Mouse (Mus musculus): Measurements from ENCODE around the gene Myh10. TPM values are rescaled to one million over a fixed set of nuclear protein-coding genes. Genes with fewer than 3 reads are reported as not detected.

Myh10 gene
- polyA plus RNA-seq, 1 experiment from 2014 or later, result 174 TPM

DNA sequence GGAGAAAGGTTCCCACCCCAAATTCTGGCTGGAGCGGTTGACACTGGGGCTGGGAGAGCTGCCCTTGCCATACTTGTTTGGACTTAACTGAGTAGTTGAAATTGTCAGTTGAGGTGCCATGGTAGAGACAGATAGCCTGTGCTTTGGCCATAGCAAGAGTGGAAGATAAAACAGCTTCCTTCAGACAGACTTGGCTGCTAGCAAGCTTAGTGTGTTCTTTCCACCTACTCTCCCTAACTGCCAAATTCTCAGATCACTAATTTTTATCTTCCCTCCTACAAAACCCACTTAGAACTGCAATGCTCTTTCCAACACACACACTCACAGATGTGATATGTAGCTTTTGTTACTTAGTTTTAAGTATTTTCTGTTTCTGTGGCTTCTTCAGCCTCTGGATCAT, 12.0 kb downstream of the Myh10 start:
- peaks cover 8% of the 10 kb centered on the region for H3K9me3 ChIP-seq
- 98% methylated on average over 1 of the region's 1 CpGs for WGBS
- no peak for ATAC-seq (ENCODE audit: low FRiP score)
- H3K27me3 ChIP-seq, result no peaks in the 10 kb centered on the region
- H3K36me3 ChIP-seq (replicated peaks), result peaks cover 71% of the 10 kb centered on the region
- no peaks in the 10 kb centered on the region for H3K4me1 ChIP-seq
- H3K4me3 ChIP-seq (replicated peaks), result no peak overlapping the region
- no peak overlapping the region for H3K4me2 ChIP-seq
- no peak overlapping the region for H3K9ac ChIP-seq
- no peak overlapping the region for H3K27ac ChIP-seq

DNA sequence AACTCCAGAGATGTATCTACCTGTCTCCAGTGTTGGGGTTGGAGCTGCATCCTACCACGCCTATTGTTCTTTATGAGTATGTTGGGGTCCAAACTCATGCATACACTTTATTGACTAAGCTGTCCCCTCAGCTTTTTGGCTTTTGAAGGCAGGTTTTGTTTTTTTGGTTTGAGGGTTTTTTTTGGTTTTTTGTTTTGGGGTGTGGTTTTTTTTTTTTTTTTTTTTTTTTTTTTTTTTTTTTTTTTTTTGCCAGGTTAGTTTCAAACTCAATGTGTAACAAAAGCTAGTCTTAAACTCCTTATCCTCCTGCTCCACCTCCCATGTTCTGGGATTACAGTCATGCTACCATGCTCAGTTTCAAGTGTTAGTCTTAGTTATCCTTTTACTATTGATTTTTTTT, 12.9 kb downstream of the Myh10 start:
- ATAC-seq (ENCODE audit: low FRiP score), result no peak
- Histone ChIP-seq H3K36me3 (replicated peaks) (peaks cover 62% of the 10 kb centered on the region), H3K4me2 (no peak overlapping the region), H3K27me3 (no peaks in the 10 kb centered on the region), H3K9me3 (peaks cover 8% of the 10 kb centered on the region), H3K4me1 (no peaks in the 10 kb centered on the region), H3K4me3 (replicated peaks) (no peak overlapping the region), H3K27ac (no peak overlapping the region), H3K9ac (no peak overlapping the region)
- WGBS, result 92% methylated on average over 1 of the region's 1 CpGs

DNA sequence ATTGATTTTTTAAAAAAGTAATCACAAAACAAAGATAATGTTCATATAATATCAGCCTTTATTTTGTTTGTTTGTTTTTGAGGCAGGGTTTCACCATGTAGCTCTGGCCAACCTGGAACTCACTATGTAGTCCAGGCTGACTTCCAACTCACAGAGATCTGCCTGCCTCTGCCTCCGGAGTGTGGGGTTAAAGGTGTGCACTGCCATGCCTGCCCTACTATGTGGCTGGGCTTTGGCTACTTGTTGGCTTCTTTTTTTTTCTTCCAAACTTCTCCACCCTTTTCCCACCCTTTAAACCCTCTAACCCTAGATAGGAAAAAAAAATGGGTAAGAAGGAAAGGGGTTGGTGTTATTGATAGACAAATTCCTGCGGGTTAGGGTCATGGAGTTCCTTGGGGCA, 13.5 kb downstream of the Myh10 start:
- Histone ChIP-seq H3K9ac (no peak overlapping the region), H3K4me2 (no peak overlapping the region), H3K27me3 (no peaks in the 10 kb centered on the region), H3K9me3 (peaks cover 8% of the 10 kb centered on the region), H3K4me1 (no peaks in the 10 kb centered on the region), H3K27ac (no peak overlapping the region), H3K4me3 (replicated peaks) (no peak overlapping the region), H3K36me3 (replicated peaks) (peaks cover 56% of the 10 kb centered on the region)
- no peak for ATAC-seq (ENCODE audit: low FRiP score)
- WGBS, result 100% methylated on average over 2 of the region's 2 CpGs

DNA sequence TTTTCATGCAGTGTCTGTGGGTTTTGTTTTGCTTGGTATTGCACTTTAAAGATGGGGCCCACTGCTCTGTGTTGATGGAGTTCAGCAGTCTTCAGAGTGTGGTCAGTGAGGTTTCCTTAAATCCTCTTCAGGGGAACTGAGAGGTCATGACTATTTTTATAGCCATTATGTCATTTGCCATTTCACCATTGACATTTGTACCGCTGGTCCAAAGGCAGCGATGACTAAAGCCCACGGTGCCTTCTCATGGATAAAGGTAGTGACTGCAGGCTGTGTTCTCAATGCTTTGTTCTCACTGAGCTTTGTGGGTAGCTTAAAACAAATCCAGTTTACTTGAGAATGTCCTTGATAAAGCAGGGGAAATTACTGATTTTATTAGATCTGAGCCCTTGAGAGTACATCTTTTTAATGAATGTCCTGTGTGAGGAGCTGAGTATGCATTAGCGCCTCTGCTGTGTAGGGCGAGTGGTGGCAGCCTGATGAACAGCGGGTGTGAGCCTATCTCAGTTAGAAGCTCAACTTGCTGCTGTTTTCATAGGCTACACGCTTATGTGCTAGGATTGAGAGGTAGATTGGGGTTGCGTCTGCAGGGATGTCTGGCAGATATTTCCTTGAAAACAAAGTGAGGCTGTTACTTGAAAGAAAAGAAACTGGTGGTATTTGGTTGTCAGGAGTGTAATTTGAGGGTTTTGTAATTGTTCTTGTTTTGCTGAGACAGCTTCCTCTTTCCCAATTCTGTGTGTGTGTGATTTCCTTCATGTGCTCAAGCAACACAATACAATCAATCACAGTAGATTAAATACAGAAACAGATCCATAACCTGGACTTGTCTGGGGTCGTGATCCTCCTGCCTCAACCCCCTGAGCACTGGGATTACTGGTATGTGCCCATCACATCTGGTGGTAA, 15.4 kb downstream of the Myh10 start:
- no peaks in the 10 kb centered on the region for H3K4me1 ChIP-seq
- H3K36me3 ChIP-seq (replicated peaks), result peaks cover 37% of the 10 kb centered on the region
- 77% methylated on average over 9 of the region's 9 CpGs for WGBS
- no peak overlapping the region for H3K27ac ChIP-seq
- H3K9ac ChIP-seq, result no peak overlapping the region
- no peak overlapping the region for H3K4me2 ChIP-seq
- H3K27me3 ChIP-seq, result no peaks in the 10 kb centered on the region
- no peak overlapping the region for H3K4me3 ChIP-seq (replicated peaks)
- H3K9me3 ChIP-seq, result no peaks in the 10 kb centered on the region
- ATAC-seq (ENCODE audit: low FRiP score), result no peak

DNA sequence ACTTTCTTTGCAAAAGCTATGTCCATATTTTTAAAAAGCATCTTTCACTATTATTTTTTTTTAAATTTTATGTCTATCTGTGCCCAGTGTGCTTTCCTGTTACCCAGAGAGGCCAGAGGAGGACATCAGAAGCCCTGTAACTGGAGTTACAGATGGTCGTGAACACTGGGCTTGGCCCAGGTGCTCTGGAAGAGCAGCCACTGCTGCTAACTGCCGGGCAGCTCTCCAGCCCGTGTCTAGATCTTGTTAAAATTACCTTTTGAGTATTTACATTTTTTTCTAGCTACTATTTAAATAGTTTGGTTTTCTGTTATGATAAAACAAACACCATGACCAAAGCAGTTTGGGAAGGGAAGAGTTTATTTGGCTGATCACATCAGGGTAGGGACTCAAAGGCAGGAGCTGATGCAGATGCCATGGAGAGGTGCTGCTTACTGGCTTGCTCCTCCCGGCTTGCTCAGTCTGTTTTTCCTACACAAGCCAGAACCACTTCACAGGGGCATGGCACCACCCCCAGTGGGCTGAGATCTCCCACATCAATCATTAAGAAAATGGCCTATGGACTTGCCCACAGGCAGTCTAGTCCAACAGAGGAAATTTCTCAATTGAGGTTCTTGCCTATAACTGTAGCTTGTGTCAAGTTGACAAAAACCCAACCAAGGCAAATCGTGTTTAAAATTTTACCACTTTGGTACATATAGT, 16.7 kb downstream of the Myh10 start:
- H3K27ac ChIP-seq, result no peak overlapping the region
- H3K4me1 ChIP-seq, result no peaks in the 10 kb centered on the region
- H3K9ac ChIP-seq, result no peak overlapping the region
- H3K9me3 ChIP-seq, result no peaks in the 10 kb centered on the region
- H3K36me3 ChIP-seq (replicated peaks), result peaks cover 24% of the 10 kb centered on the region
- 83% methylated on average over 5 of the region's 5 CpGs for WGBS
- H3K4me3 ChIP-seq (replicated peaks), result no peak overlapping the region
- no peak overlapping the region for H3K4me2 ChIP-seq
- no peak for ATAC-seq (ENCODE audit: low FRiP score)
- no peaks in the 10 kb centered on the region for H3K27me3 ChIP-seq

DNA sequence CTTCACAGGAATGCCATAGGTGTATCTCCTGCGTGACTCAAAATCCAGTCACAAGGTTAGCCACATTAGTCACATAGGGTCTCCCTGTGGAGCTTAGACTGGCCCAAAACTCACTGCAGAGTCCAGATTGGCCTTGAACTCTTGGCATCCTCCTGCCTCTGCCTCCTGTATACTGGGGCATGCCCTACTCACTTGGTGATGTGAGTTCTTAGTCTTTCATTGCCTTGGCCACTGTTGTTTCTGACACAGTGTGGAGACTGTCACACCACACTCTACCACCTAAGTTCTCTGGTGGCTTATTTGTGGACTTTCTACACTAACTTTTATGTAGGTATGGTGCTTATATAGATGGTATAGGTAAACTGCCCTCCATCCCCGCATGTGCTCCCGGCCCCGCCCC, 24.8 kb downstream of the Myh10 start:
- ATAC-seq (ENCODE audit: low FRiP score), result no peak
- Histone ChIP-seq H3K4me1 (peaks cover 26% of the 10 kb centered on the region), H3K36me3 (replicated peaks) (peaks cover 31% of the 10 kb centered on the region), H3K9ac (no peak overlapping the region), H3K4me2 (no peak overlapping the region), H3K4me3 (replicated peaks) (no peak overlapping the region), H3K9me3 (no peaks in the 10 kb centered on the region), H3K27me3 (no peaks in the 10 kb centered on the region), H3K27ac (no peak overlapping the region)
- 95% methylated on average over 4 of the region's 4 CpGs for WGBS

DNA sequence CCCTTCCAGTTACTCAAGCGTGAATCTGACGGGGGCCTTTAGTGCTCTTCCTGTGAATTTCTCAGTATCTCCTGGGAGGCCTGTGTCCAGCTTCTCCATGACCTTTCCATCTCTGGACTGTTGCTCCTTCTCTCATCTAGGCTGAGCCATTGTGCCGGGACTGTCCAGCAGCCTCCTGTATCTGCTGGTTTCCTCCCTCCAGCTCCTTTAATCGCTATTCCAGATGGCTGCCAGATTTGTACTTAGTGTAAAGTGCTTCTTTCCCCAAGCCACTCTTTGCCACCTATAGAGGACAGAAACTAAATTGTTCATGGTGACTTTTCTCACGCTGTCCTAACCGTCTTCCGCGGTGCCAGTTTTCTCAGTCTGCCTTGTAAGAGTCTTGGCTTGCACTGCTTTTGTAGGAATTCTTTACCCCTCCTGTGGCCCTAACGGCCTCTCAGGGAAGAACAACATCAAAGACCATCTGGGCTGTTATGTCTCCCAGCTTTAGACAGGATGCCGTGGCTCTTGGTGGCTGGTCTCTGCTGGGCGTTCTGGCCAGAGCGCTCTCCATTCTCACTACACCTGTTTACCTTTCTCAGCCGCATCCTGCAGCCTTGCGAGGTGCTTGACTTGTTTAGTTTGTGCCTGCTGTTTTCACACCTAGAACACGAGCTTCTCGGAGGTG, 25.9 kb downstream of the Myh10 start:
- H3K9ac ChIP-seq, result no peak overlapping the region
- no peak for ATAC-seq (ENCODE audit: low FRiP score)
- H3K27ac ChIP-seq, result peak overlapping the region; percentile 6
- H3K9me3 ChIP-seq, result no peaks in the 10 kb centered on the region
- H3K4me1 ChIP-seq, result peaks cover 26% of the 10 kb centered on the region
- WGBS, result 77% methylated on average over 16 of the region's 16 CpGs
- H3K4me2 ChIP-seq, result no peak overlapping the region
- no peak overlapping the region for H3K4me3 ChIP-seq (replicated peaks)
- H3K36me3 ChIP-seq (replicated peaks), result peaks cover 42% of the 10 kb centered on the region
- H3K27me3 ChIP-seq, result no peaks in the 10 kb centered on the region

DNA sequence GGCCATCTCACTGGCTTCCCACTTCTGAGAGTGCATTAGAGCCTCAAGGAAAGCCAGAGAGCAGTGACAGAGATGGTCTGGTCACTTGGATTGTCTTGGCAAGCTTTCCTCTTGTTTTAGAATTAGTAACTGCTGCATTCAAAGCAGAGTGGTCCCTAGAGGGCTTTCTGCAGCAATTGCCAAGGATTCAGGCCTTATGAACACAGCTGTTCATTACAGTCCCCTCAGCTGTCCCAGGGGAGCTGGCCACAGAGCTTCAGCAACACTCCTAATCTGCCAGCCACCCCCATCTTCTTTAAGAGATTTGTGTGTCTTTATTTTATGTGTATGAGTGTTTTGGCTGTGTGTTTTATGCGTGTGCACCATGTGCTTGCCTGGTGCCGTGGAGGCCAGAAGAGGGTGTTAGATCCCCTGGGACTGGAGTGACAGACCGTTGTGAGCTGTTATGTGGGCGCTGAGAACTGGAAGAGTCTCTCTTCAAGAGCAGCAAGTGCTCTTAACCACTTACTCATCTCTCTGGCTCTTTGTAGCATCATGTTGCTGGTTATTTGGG, 27.8 kb downstream of the Myh10 start:
- Histone ChIP-seq H3K27me3 (no peaks in the 10 kb centered on the region), H3K4me2 (no peak overlapping the region), H3K27ac (no peak overlapping the region), H3K9me3 (no peaks in the 10 kb centered on the region), H3K36me3 (replicated peaks) (peaks cover 51% of the 10 kb centered on the region), H3K4me3 (replicated peaks) (no peak overlapping the region), H3K4me1 (peaks cover 26% of the 10 kb centered on the region), H3K9ac (no peak overlapping the region)
- ATAC-seq (ENCODE audit: low FRiP score), result no peak
- 83% methylated on average over 4 of the region's 4 CpGs for WGBS

DNA sequence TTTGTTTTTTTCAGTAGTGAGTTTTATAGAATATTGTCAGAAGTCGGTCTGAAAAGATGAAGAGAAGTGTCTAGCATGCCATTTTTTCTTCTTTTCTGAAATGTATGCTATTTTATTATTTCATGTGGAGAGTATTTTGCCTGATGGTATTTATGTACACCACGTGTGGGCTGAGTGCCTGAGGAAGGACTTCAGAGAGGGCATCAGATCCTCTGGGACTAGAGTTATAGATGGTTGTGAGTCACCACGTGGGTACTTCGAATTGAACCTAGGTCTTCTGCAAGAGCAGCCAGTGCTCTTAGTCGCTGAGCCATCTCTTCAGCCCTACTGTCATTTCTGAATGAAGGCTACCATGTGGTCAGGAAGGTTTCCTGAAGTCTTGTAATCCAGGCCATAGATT, 28.4 kb downstream of the Myh10 start:
- Histone ChIP-seq H3K9me3 (no peaks in the 10 kb centered on the region), H3K4me2 (no peak overlapping the region), H3K4me1 (peaks cover 26% of the 10 kb centered on the region), H3K4me3 (replicated peaks) (no peak overlapping the region), H3K27me3 (no peaks in the 10 kb centered on the region), H3K9ac (no peak overlapping the region), H3K27ac (no peak overlapping the region), H3K36me3 (replicated peaks) (peaks cover 46% of the 10 kb centered on the region)
- no peak for ATAC-seq (ENCODE audit: low FRiP score)
- 90% methylated on average over 5 of the region's 5 CpGs for WGBS

DNA sequence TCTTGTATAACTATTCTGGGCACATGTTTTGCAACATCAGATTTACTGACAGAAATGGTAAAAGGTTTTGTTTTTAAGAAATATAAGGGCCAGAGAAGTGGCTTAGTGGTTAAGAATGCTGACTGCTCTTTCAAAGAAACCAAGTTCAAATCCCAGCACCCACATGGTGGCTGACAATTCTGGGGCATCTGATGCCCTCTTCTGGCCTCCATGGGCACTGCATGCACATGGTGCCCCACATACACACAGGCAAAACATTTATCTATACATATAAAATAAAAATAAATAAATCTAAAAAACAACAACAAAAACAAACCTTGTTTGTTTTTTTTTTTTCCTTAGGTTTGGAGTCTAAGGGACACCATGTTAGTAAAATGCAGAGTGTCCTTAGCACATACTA, 32.8 kb downstream of the Myh10 start:
- Histone ChIP-seq H3K4me1 (peaks cover 4% of the 10 kb centered on the region; the same call in 1 of the 2 replicates), H3K27ac (no peak overlapping the region), H3K9ac (no peak overlapping the region), H3K4me2 (no peak overlapping the region), H3K27me3 (no peaks in the 10 kb centered on the region), H3K9me3 (no peaks in the 10 kb centered on the region), H3K4me3 (replicated peaks) (no peak overlapping the region), H3K36me3 (replicated peaks) (peaks cover 61% of the 10 kb centered on the region)
- ATAC-seq (ENCODE audit: low FRiP score), result no peak

DNA sequence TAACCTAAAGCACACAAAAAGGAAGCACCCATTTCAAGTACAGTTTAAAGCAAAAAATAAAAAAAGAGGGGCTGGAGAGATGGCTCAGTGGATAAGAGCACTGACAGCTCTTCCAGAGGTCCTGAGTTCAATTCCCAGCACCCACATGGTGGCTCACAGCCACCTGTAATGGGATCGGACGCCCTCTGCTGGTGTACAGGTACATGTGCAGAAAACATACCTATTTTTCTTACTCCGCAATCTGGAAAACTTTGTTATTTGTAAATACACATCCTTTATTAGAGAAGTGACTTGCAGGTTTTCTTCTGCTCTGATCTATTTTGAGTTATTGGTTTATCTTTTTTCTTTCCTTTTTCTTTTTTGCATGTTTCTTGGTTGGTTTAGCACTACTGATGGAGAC, 37.3 kb downstream of the Myh10 start:
- H3K27me3 ChIP-seq, result no peaks in the 10 kb centered on the region
- no peaks in the 10 kb centered on the region for H3K9me3 ChIP-seq
- no peak overlapping the region for H3K4me3 ChIP-seq (replicated peaks)
- peaks cover 32% of the 10 kb centered on the region for H3K36me3 ChIP-seq (replicated peaks)
- H3K4me2 ChIP-seq, result no peak overlapping the region
- 82% methylated on average over 3 of the region's 3 CpGs for WGBS
- no peak overlapping the region for H3K9ac ChIP-seq
- no peaks in the 10 kb centered on the region for H3K4me1 ChIP-seq
- no peak overlapping the region for H3K27ac ChIP-seq
- no peak for ATAC-seq (ENCODE audit: low FRiP score)

DNA sequence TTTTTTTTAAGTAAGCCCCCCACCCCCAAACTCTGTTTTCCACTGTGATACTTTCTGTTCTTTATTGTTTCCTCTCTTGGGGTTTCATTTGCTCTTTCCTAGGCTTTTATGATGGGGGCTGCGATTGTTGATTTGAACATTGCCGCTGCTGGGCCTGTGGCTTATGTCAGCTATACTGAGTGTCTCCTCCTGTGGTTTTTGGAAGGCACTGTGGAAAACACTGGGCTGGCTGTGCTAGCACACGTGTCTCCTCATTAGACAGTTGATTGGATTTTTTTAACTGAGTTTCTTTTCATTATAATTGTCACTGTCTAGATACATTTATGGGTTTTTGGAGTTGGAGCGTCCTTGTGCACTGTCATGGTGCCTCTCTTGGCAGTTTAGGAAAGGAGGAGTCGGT, 39.4 kb downstream of the Myh10 start:
- Histone ChIP-seq H3K9me3 (no peaks in the 10 kb centered on the region), H3K27me3 (no peaks in the 10 kb centered on the region), H3K4me3 (replicated peaks) (no peak overlapping the region), H3K36me3 (replicated peaks) (peaks cover 32% of the 10 kb centered on the region), H3K4me2 (no peak overlapping the region), H3K27ac (no peak overlapping the region), H3K9ac (no peak overlapping the region), H3K4me1 (no peaks in the 10 kb centered on the region)
- WGBS, result 95% methylated on average over 5 of the region's 5 CpGs
- ATAC-seq (ENCODE audit: low FRiP score), result no peak

Measured in forebrain, embryonic 12.5 days (tissue).